In genomic region chr2:90823781-90824180, GRCm38 (mm10) we compare ENCODE assay signal across 17 mouse cellular contexts. TPM values are rescaled to one million over a fixed set of nuclear protein-coding genes. Genes with fewer than 3 reads are reported as not detected.
A peak's percentile ranks its signal among the peaks of the same experiment; 100 is the strongest.
DNase-seq lines count a peak whose midpoint lies in the region; ATAC-seq and TF ChIP-seq lines count a peak whose summit lies in the region.
"Had no signal": no experiment of that assay in that cellular context is flagged by ENCODE, and none has a peak within 500 bp of the region (broad histone marks: within the 10 kb centered on the region; RNA-seq: fewer than 3 reads in every experiment).

No protein-coding gene starts in this region.

- WGBS in forebrain, postnatal 0 days = 62% methylated on average over 6 of the region's 6 CpGs
- WGBS in kidney, adult 2 months = 90% methylated on average over 6 of the region's 6 CpGs

- no peak overlapping the region for H3K27ac ChIP-seq in forebrain, postnatal 0 days (ENCODE audit: low read depth, low read length)
- H3K27ac ChIP-seq in kidney, adult 2 months (ENCODE audit: insufficient read depth, low read depth, low read length) = no peak overlapping the region
- H3K27ac ChIP-seq: embryonic facial prominence, embryonic 15.5 days; heart, embryonic 10.5 days; limb, embryonic 12.5 days had no signal

- no peak overlapping the region for H3K9ac ChIP-seq in forebrain, postnatal 0 days
- H3K9ac ChIP-seq: embryonic facial prominence, embryonic 15.5 days; limb, embryonic 12.5 days had no signal

- H3K36me3 ChIP-seq in forebrain, postnatal 0 days (ENCODE audit: insufficient read depth) = no peaks in the 10 kb centered on the region
- no peaks in the 10 kb centered on the region for H3K36me3 ChIP-seq in kidney, adult 2 months (ENCODE audit: control insufficient read depth, insufficient read depth, low read length)
- H3K36me3 ChIP-seq: embryonic facial prominence, embryonic 15.5 days; heart, embryonic 10.5 days; limb, embryonic 12.5 days had no signal

- no peak overlapping the region for H3K4me3 ChIP-seq in forebrain, postnatal 0 days (ENCODE audit: low read depth, low read length)
- H3K4me3 ChIP-seq in kidney, adult 2 months (ENCODE audit: insufficient read depth, low read depth, low read length) = no peak overlapping the region
- H3K4me3 ChIP-seq: embryonic facial prominence, embryonic 15.5 days; heart, embryonic 10.5 days; limb, embryonic 12.5 days had no signal

- H3K4me2 ChIP-seq in forebrain, postnatal 0 days (ENCODE audit: low read depth) = no peak overlapping the region
- H3K4me2 ChIP-seq: embryonic facial prominence, embryonic 15.5 days; limb, embryonic 12.5 days had no signal

- no peaks in the 10 kb centered on the region for H3K4me1 ChIP-seq in forebrain, postnatal 0 days (ENCODE audit: insufficient read depth)
- no peaks in the 10 kb centered on the region for H3K4me1 ChIP-seq in kidney, adult 2 months (ENCODE audit: control insufficient read depth, insufficient read depth, low read length)
- H3K4me1 ChIP-seq: embryonic facial prominence, embryonic 15.5 days; heart, embryonic 10.5 days; limb, embryonic 12.5 days had no signal

- no peaks in the 10 kb centered on the region for H3K27me3 ChIP-seq in forebrain, postnatal 0 days (ENCODE audit: insufficient read depth, low read length)
- no peaks in the 10 kb centered on the region for H3K27me3 ChIP-seq in kidney, adult 2 months (replicated peaks; ENCODE audit: control insufficient read depth, insufficient read depth, low read length)
- H3K27me3 ChIP-seq: embryonic facial prominence, embryonic 15.5 days; limb, embryonic 12.5 days had no signal

- peak; percentile 85 for ATAC-seq in forebrain, postnatal 0 days

- DNase-seq in frontal cortex, postnatal 36 days (ENCODE audit: low spot score in 2 of 2) = peak; percentile 7 to 40
- no peak for DNase-seq in frontal cortex, postnatal 25 days (ENCODE audit: low spot score in 2 of 2)
- peak; percentile 47 for DNase-seq in ES-CJ7 (ENCODE audit: low read depth, low spot score)
- DNase-seq in cerebellum, adult 11 months = peak; percentile 93
- DNase-seq in forebrain, postnatal 0 days = peak; percentile 37
- DNase-seq in kidney, adult 2 months = no peak
- no peak for DNase-seq in retina, postnatal 1 day
- no peak for DNase-seq in ovary, postnatal 14 days (ENCODE audit: low spot score)
- DNase-seq: B cell, adult 2 months; kidney, postnatal 14 days; lung, adult 18-20 months; thymus, adult 2 months had no signal

- no peaks in the 10 kb centered on the region for H3K9me3 ChIP-seq in forebrain, postnatal 0 days (ENCODE audit: low read length)
- H3K9me3 ChIP-seq: embryonic facial prominence, embryonic 15.5 days; heart, embryonic 10.5 days; limb, embryonic 12.5 days had no signal

- TF ChIP-seq CTCF in forebrain, postnatal 0 days (IDR thresholded peaks at IDR 0.05; ENCODE audit: low read depth) = no peak
- no peak for TF ChIP-seq CTCF in kidney, adult 2 months (conservative IDR thresholded peaks at IDR 0.05; ENCODE audit: insufficient read depth, insufficient read length, low read depth, low read length)

- TF ChIP-seq POLR2A in kidney, adult 2 months (IDR thresholded peaks at IDR 0.05; ENCODE audit: low read depth, low read length) = no peak

RNA-seq across cellular contexts. Expression of gene Mtch2, which starts 23.2 kb away (rescaled TPM):
- total RNA-seq in forebrain, postnatal 0 days (2014; rRNA removed) = 106 and 120 TPM in 2 replicates
- polyA plus RNA-seq in forebrain, postnatal 0 days (2015; fragmentation: Nextera tagmentation; extraction: Ambion mirVana) = 222 and 224 TPM in 2 replicates
- polyA plus RNA-seq in kidney, adult 2 months (2012; rRNA removed) = 109 and 144 TPM in 2 replicates

RNA-seq across cellular contexts. Expression of gene Agbl2, which starts 41.3 kb away (rescaled TPM):
- 1.0 and 1.1 TPM in 2 replicates for total RNA-seq in forebrain, postnatal 0 days (2014; rRNA removed)
- polyA plus RNA-seq in forebrain, postnatal 0 days (2015; fragmentation: Nextera tagmentation; extraction: Ambion mirVana) = 0.58 and 0.77 TPM in 2 replicates
- polyA plus RNA-seq in kidney, adult 2 months (2012; rRNA removed) = 0.56 and 0.65 TPM in 2 replicates
- total RNA-seq: hematopoietic stem cell, adult 5-6 weeks; megakaryocyte, adult 5-6 weeks had no signal

Comparison
In these comparisons a context has a peak if more than half of its experiments do, and no peak if none do; other contexts are left out.
1. DNase-seq: peak in frontal cortex, postnatal 36 days (2 of 2), ES-CJ7 (single experiment), cerebellum, adult 11 months (single experiment) and forebrain, postnatal 0 days (single experiment); none in frontal cortex, postnatal 25 days (0 of 2), kidney, adult 2 months (single experiment), retina, postnatal 1 day (single experiment) and ovary, postnatal 14 days (single experiment).